8 mouse cellular contexts compared by ENCODE assay signal in genomic region chr3:51233474-51233873, GRCm38 (mm10). TPM values are rescaled to one million over a fixed set of nuclear protein-coding genes. Genes with fewer than 3 reads are reported as not detected.
DNase-seq lines count a peak whose midpoint lies in the region; ATAC-seq lines count a peak whose summit lies in the region.
"Had no signal": no experiment of that assay in that cellular context is flagged by ENCODE, and none has a peak within 500 bp of the region (broad histone marks: within the 10 kb centered on the region; RNA-seq: fewer than 3 reads in every experiment).

No protein-coding gene starts in this region.

- WGBS in lung, embryonic 15.5 days: 38% methylated on average over 5 of the region's 5 CpGs

- peak overlapping the region; percentile 29 for H3K4me2 ChIP-seq in lung, embryonic 15.5 days

- no peak overlapping the region for H3K9ac ChIP-seq in lung, embryonic 15.5 days

- H3K4me1 ChIP-seq in lung, embryonic 15.5 days: peaks cover 41% of the 10 kb centered on the region

- H3K36me3 ChIP-seq in lung, embryonic 15.5 days: no peaks in the 10 kb centered on the region

- no peak overlapping the region for H3K4me3 ChIP-seq in lung, embryonic 15.5 days
- H3K4me3 ChIP-seq: erythroblast, embryonic 14.5 days had no signal

- peak; percentile 44 for ATAC-seq in lung, embryonic 15.5 days (ENCODE audit: borderline replicate concordance, extremely low read depth, low FRiP score, low TSS enrichment)

- H3K27ac ChIP-seq in lung, embryonic 15.5 days: peak overlapping the region; percentile 71

- peak; percentile 63 for DNase-seq in adrenal gland, postnatal 14 days
- DNase-seq in heart, adult 11 months: peak; percentile 98
- DNase-seq in kidney, adult 18-20 months: peak; percentile 81
- no peak for DNase-seq in cerebellum, postnatal 36 days
- no peak for DNase-seq in cerebellum, adult 11 months
- DNase-seq in left cerebral cortex, adult 9 months (ENCODE audit: low spot score in 2 of 2): no peak

- H3K9me3 ChIP-seq in lung, embryonic 15.5 days: no peaks in the 10 kb centered on the region

- no peaks in the 10 kb centered on the region for H3K27me3 ChIP-seq in lung, embryonic 15.5 days

RNA-seq across cellular contexts. Expression of gene Noct, which starts 9.2 kb away (rescaled TPM):
- 28.7 and 44.7 TPM in 2 replicates for total RNA-seq in adrenal gland, postnatal 14 days (2021)
- 6.9 and 7.2 TPM in 2 replicates for polyA plus RNA-seq in lung, embryonic 15.5 days (2015; fragmentation: Nextera tagmentation; extraction: Ambion mirVana)

Comparison
In these comparisons a context has a peak if more than half of its experiments do, and no peak if none do; other contexts are left out.
1. DNase-seq: peak in adrenal gland, postnatal 14 days (single experiment), heart, adult 11 months (single experiment) and kidney, adult 18-20 months (single experiment); none in cerebellum, postnatal 36 days (0 of 2), cerebellum, adult 11 months (single experiment) and left cerebral cortex, adult 9 months (0 of 2).